Mouse (Mus musculus) spleen, adult 2 months (tissue): ENCODE results near the gene Bptf.

ENCODE experiments used
- CTCF ChIP-seq: fragments of 200-500 bp; IDR thresholded peaks from 2 replicates; pipeline ENCODE4 v1.5.1; 2011; ENCODE audit warnings: mild to moderate bottlenecking, inconsistent platforms; ENCODE audit not compliant: insufficient read depth, insufficient read length, insufficient replicate concordance; ENCODE audit errors: extremely low read depth
- POLR2A ChIP-seq: fragments of 200-500 bp; IDR thresholded peaks from 2 replicates; pipeline ENCODE4 v1.6.1; 2011; ENCODE audit warnings: low read depth, low read length, inconsistent platforms

DNA sequence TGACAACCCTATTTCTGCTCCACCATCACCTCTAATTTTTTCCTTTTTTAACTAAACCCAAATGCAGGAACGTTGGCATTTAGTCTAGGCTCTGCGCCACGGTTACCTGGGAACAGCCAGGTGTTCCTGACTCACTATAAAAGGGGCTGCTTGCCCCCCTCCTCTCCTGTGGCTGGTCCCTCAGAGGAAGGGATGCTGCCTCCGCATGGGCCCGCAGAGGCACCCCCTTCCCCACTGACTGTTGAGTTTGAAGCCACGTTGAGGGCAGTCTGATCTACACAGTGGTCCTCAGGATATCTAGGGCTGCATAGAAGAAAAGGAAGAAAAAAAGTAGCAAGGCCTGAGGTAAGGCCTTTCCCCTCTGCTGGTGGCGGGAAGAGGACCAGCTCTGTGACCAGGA lies 120.8 kb downstream of the Bptf start:
- no peak for TF ChIP-seq POLR2A
- no peak for TF ChIP-seq CTCF
